Mouse (Mus musculus): ENCODE data around the gene Itga11.

GRCm38 (mm10) chr9:62817828-62818614 lies 140.4 kb downstream of the Itga11 start:
- TF ChIP-seq CTCF (conservative IDR thresholded peaks at IDR 0.05 in 1 of 2, IDR thresholded peaks at IDR 0.05 in 1 of 2; ENCODE audit: low read depth in 2 of 2, low read length in 2 of 2) = no peak
- no peak for TF ChIP-seq TCF12 (IDR thresholded peaks at IDR 0.05; ENCODE audit: low read depth, low read length)
- TF ChIP-seq EP300 (IDR thresholded peaks at IDR 0.05; ENCODE audit: low read length) = no peak
- no peak for TF ChIP-seq POLR2A (IDR thresholded peaks at IDR 0.05; ENCODE audit: low read depth, low read length)
- TF ChIP-seq NRF1 (IDR thresholded peaks at IDR 0.05; ENCODE audit: low read depth, low read length) = no peak
- TF ChIP-seq ELF1 (IDR thresholded peaks at IDR 0.05; ENCODE audit: low read depth, low read length) = no peak
- TF ChIP-seq MAX (IDR thresholded peaks at IDR 0.05; ENCODE audit: low read length) = no peak
- no peak for TF ChIP-seq USF1 (IDR thresholded peaks at IDR 0.05; ENCODE audit: low read depth, low read length)
- TF ChIP-seq UBTF (IDR thresholded peaks at IDR 0.05; ENCODE audit: low read depth, low read length) = no peak
- TF ChIP-seq ZC3H11A (IDR thresholded peaks at IDR 0.05; ENCODE audit: low read depth, low read length) = no peak
- no peak for TF ChIP-seq CHD1 (IDR thresholded peaks at IDR 0.05; ENCODE audit: low read depth, low read length)
- no peak for TF ChIP-seq SIN3A (IDR thresholded peaks at IDR 0.05; ENCODE audit: low read length)
- TF ChIP-seq SMC3 (IDR thresholded peaks at IDR 0.05; ENCODE audit: low read depth, low read length) = no peak

Data from CH12.LX (cell line).